Mouse (Mus musculus): ENCODE results near the gene Tinf2. TPM values are rescaled to one million over a fixed set of nuclear protein-coding genes. Genes with fewer than 3 reads are reported as not detected.

Gene Tinf2
- 12.3 and 17.1 TPM in 2 replicates for polyA plus RNA-seq (2012; rRNA removed; ENCODE audit: low replicate concordance)

GRCm38 (mm10) chr14:55681160-55682117, at the start of gene Tinf2:
Gene Tinf2 (minus strand): TSS chr14:55681820.

DNA sequence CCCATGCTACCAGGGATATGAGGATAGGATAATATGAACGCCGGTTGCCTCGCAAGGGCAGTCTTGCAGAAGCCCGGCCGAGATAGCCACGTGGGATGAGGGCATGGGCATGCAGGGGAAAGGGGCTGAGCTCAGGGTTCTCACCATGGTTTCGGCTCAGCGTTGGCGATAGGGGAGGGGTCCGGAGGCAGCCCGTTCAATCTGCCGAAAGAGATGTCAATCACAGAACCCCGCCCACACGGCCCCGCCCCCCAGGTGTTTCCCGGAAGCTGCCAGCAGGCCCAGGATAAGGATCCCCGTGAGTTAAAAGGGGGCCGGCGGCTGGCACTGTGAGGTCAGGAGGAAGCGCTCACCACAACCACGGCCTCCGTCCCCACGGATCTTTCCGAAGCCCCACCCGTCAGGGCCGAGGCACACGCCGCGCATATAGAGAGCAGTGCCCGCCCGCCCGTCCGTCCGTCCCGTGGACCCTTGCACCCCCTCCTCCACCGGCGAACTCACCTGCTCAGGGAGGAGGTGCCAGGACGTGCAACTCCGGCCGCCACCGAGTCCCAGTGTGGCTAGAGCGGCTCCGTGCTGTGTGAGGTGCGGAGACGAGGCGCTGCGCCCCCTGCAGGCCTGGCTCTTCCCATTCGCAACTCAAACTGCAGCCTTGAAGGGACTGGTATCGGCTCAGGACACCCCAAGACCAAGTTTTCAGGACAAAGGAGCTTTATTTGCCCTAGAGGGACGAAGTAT, 40.2 kb upstream of the Tinf2 start, which contains the start of gene Rabggta:
Gene Rabggta, minus strand, starts transcription at position 564 of the 738 bp plus-strand sequence.

GRCm38 (mm10) chr14:55713729-55714122, 32.1 kb upstream of the Tinf2 start, which contains the start of gene Tgm1:
Gene Tgm1 (minus strand): TSS chr14:55713926.

GRCm38 (mm10) chr14:55671833-55672740, 9.5 kb downstream of the Tinf2 start, which contains the start of the genes Gmpr2 and Nedd8:
Gene Gmpr2 (plus strand): TSS chr14:55671941.
Gene Nedd8 (minus strand): TSS chr14:55672124.

DNA sequence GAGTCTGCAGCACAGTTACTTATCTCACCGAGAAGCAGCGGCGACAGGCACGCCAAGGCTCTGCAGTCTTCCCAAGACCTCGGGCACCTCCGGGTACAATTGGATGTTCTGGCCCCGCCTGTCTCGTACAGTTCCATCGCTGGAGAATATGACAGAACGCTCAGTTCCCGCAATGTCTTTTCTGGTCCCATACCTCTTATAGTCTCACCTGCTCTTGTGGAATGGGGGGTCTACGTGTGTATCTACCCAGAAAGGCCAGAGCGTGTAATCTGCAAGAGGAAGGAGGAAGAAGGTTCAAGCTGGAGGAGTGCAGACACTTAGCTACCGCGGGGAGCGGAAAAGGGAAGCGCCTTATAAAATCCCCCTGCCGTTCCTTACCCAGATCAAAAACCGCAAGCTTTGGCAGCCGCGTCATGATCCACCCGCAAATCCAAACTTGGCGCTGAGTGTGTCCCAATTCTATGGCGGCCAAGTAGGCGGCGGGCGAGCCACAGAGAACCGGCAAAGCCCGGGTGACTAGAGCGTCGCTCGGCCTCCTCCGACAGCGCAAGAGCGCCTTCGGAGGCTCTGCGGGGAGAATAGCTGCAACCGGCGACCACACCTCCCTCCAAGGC, 21.6 kb downstream of the Tinf2 start, which contains the start of gene Mdp1:
Gene Mdp1, minus strand, starts transcription at position 549 of the 614 bp plus-strand sequence.

GRCm38 (mm10) chr14:55649884-55650283, 31.7 kb downstream of the Tinf2 start, which contains the start of gene Tssk4:
Gene Tssk4 (plus strand): TSS chr14:55650184.

DNA sequence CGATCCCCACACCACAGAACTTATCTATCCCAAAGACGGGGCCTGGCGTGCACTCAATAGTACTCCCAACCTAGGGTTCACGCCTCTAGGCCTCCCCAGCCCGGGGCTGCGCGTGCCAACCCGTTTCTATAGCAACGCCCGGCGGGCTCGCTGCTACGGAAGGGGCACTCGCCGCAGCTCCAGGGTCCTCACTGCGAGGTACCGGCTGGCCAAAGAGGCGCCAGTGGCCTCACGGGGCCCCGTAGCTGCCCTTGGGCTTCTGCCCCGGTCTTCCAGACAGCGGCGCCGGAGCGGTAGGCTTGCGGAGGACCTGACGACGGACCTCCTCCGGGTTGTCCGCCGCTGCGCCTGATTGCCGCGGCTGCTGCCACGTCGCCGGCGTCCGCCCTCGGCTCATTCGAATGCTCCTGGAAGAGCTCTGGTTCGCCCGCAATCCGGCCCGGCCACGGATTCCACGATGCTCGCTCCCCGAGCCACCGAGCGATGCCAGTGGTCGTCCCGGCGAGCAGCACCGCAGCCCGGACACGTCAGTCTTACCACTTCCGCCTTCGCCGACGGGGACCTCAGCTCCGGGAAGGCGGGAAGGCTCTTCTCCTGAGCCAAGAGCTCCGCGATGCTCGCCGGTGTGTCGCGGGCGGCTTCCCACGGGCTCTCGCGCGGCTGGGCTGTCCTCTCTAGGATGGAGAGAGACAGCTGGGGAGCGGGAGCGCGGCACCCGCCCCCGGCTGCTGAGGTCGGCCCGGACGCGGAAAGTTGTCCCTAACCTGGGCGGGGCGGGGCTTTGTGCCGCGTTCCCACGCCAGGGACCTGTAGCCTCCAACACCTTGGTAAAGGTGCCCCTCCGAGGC, 38.3 kb downstream of the Tinf2 start, which contains the start of gene Tm9sf1:
Gene Tm9sf1, minus strand, starts transcription at position 747 of the 848 bp plus-strand sequence.

GRCm38 (mm10) chr14:55637795-55638194, 43.8 kb downstream of the Tinf2 start, which contains the start of gene Gm49378:
Gene Gm49378 (minus strand): TSS chr14:55637895.

DNA sequence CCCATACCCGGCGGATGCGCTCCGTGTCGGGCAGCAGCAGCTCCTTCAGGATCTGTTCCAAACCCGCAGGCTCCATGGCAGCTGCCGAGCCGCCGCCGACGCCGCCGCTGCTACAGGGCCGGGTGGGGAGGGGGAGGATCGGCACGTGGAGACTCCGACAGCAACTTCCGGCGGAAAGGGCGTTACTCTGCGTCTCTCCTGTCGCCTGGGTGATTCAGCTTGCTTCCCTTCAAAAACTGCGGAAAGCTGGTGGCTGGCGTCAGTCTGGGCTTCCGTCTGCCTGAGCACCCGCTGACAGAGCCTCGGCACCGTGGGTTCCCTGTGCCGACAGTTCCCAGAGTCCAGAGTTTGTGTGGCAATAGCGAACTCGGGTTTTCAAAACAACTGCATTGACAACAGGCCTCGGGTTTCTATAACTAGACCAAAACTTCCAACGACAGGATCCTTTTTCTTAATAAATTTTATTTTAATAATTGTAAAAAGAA, 46.1 kb downstream of the Tinf2 start, which contains the start of gene Ipo4:
Gene Ipo4, minus strand, starts transcription at position 435 of the 485 bp plus-strand sequence.

Other genes starting within 250 kb of the Tinf2 start
- 57.4 and 80.1 TPM in 2 replicates for gene Dhrs4, start 203.1 kb downstream of the Tinf2 start, polyA plus RNA-seq (2012; rRNA removed; ENCODE audit: low replicate concordance)
- gene Carmil3, start 191.2 kb downstream of the Tinf2 start, polyA plus RNA-seq (2012; rRNA removed; ENCODE audit: low replicate concordance): 2.1 and 9.4 TPM in 2 replicates
- gene Cpne6, start 171.4 kb downstream of the Tinf2 start, polyA plus RNA-seq (2012; rRNA removed; ENCODE audit: low replicate concordance): 0.08 and 0.19 TPM in 2 replicates
- gene Nrl, start 156.8 kb downstream of the Tinf2 start, polyA plus RNA-seq (2012; rRNA removed; ENCODE audit: low replicate concordance): not detected in 2 replicates
- 44.1 and 72.2 TPM in 2 replicates for gene Pck2, start 141.6 kb downstream of the Tinf2 start, polyA plus RNA-seq (2012; rRNA removed; ENCODE audit: low replicate concordance)
- 79.4 and 81.9 TPM in 2 replicates for gene Dcaf11, start 121.8 kb downstream of the Tinf2 start, polyA plus RNA-seq (2012; rRNA removed; ENCODE audit: low replicate concordance)
- 2.9 and 3.1 TPM in 2 replicates for gene A730061H03Rik, start 121.4 kb downstream of the Tinf2 start, polyA plus RNA-seq (2012; rRNA removed; ENCODE audit: low replicate concordance)
- 0.68 and 2.5 TPM in 2 replicates for gene Fitm1, start 106.2 kb downstream of the Tinf2 start, polyA plus RNA-seq (2012; rRNA removed; ENCODE audit: low replicate concordance)
- gene Psme1, start 103.7 kb downstream of the Tinf2 start, polyA plus RNA-seq (2012; rRNA removed; ENCODE audit: low replicate concordance): 111 and 123 TPM in 2 replicates
- gene Emc9, start 96.5 kb downstream of the Tinf2 start, polyA plus RNA-seq (2012; rRNA removed; ENCODE audit: low replicate concordance): 34.6 and 113 TPM in 2 replicates
- 133 and 138 TPM in 2 replicates for gene Psme2, start 90.7 kb downstream of the Tinf2 start, polyA plus RNA-seq (2012; rRNA removed; ENCODE audit: low replicate concordance)
- 27.9 and 42.1 TPM in 2 replicates for gene Rnf31, start 90.1 kb downstream of the Tinf2 start, polyA plus RNA-seq (2012; rRNA removed; ENCODE audit: low replicate concordance)
- 39.3 and 81.5 TPM in 2 replicates for gene Irf9, start 78.2 kb downstream of the Tinf2 start, polyA plus RNA-seq (2012; rRNA removed; ENCODE audit: low replicate concordance)
- gene Rec8, start 63.8 kb downstream of the Tinf2 start, polyA plus RNA-seq (2012; rRNA removed; ENCODE audit: low replicate concordance): 0.10 and 23.9 TPM in 2 replicates
- 115 and 240 TPM in 2 replicates for gene Ipo4, start 45.9 kb downstream of the Tinf2 start, polyA plus RNA-seq (2012; rRNA removed; ENCODE audit: low replicate concordance)
- gene Gm49378, start 43.9 kb downstream of the Tinf2 start, polyA plus RNA-seq (2012; rRNA removed; ENCODE audit: low replicate concordance): 1.3 and 8.1 TPM in 2 replicates
- 73.5 and 94.8 TPM in 2 replicates for gene Tm9sf1, start 38.0 kb downstream of the Tinf2 start, polyA plus RNA-seq (2012; rRNA removed; ENCODE audit: low replicate concordance)
- 0.77 and 1.5 TPM in 2 replicates for gene Tssk4, start 31.6 kb downstream of the Tinf2 start, polyA plus RNA-seq (2012; rRNA removed; ENCODE audit: low replicate concordance)
- 31.3 and 35.2 TPM in 2 replicates for gene Mdp1, start 21.3 kb downstream of the Tinf2 start, polyA plus RNA-seq (2012; rRNA removed; ENCODE audit: low replicate concordance)
- 28.6 and 31.3 TPM in 2 replicates for gene Gmpr2, start 9.9 kb downstream of the Tinf2 start, polyA plus RNA-seq (2012; rRNA removed; ENCODE audit: low replicate concordance)
- 292 and 416 TPM in 2 replicates for gene Nedd8, start 9.7 kb downstream of the Tinf2 start, polyA plus RNA-seq (2012; rRNA removed; ENCODE audit: low replicate concordance)
- gene Tgm1, start 32.1 kb upstream of the Tinf2 start, polyA plus RNA-seq (2012; rRNA removed; ENCODE audit: low replicate concordance): 0.60 and 2.2 TPM in 2 replicates
- gene Rabggta, start 40.4 kb upstream of the Tinf2 start, polyA plus RNA-seq (2012; rRNA removed; ENCODE audit: low replicate concordance): 34.6 and 47.9 TPM in 2 replicates
- 95.6 and 110 TPM in 2 replicates for gene Dhrs1, start 63.9 kb upstream of the Tinf2 start, polyA plus RNA-seq (2012; rRNA removed; ENCODE audit: low replicate concordance)
- 14.6 and 30.0 TPM in 2 replicates for gene Nop9, start 63.9 kb upstream of the Tinf2 start, polyA plus RNA-seq (2012; rRNA removed; ENCODE audit: low replicate concordance)
- 2.5 and 4.1 TPM in 2 replicates for gene Cideb, start 76.6 kb upstream of the Tinf2 start, polyA plus RNA-seq (2012; rRNA removed; ENCODE audit: low replicate concordance)
- gene Ltb4r2, start 79.6 kb upstream of the Tinf2 start, polyA plus RNA-seq (2012; rRNA removed; ENCODE audit: low replicate concordance): 0.06 and 0.14 TPM in 2 replicates
- 2.3 and 4.5 TPM in 2 replicates for gene Ltb4r1, start 84.1 kb upstream of the Tinf2 start, polyA plus RNA-seq (2012; rRNA removed; ENCODE audit: low replicate concordance)
- 29.4 and 44.4 TPM in 2 replicates for gene Adcy4, start 102.3 kb upstream of the Tinf2 start, polyA plus RNA-seq (2012; rRNA removed; ENCODE audit: low replicate concordance)
- 14.6 and 21.8 TPM in 2 replicates for gene Ripk3, start 107.0 kb upstream of the Tinf2 start, polyA plus RNA-seq (2012; rRNA removed; ENCODE audit: low replicate concordance)
- gene Nfatc4, start 141.3 kb upstream of the Tinf2 start, polyA plus RNA-seq (2012; rRNA removed; ENCODE audit: low replicate concordance): 17.6 and 94.3 TPM in 2 replicates
- gene Nynrin, start 172.2 kb upstream of the Tinf2 start, polyA plus RNA-seq (2012; rRNA removed; ENCODE audit: low replicate concordance): 5.7 and 24.4 TPM in 2 replicates
- gene Cbln3, start 202.6 kb upstream of the Tinf2 start, polyA plus RNA-seq (2012; rRNA removed; ENCODE audit: low replicate concordance): 0.13 and 0.48 TPM in 2 replicates
- 17.0 and 28.5 TPM in 2 replicates for gene Khnyn, start 203.1 kb upstream of the Tinf2 start, polyA plus RNA-seq (2012; rRNA removed; ENCODE audit: low replicate concordance)
- gene Sdr39u1, start 218.5 kb upstream of the Tinf2 start, polyA plus RNA-seq (2012; rRNA removed; ENCODE audit: low replicate concordance): 66.2 and 69.6 TPM in 2 replicates